In genomic region chr5:103854807-103855194, GRCm38 (mm10) we compare ENCODE assay signal across 16 mouse cellular contexts. TPM values are rescaled to one million over a fixed set of nuclear protein-coding genes. Genes with fewer than 3 reads are reported as not detected.
DNase-seq lines count a peak whose midpoint lies in the region; ATAC-seq lines count a peak whose summit lies in the region.
"Had no signal": no experiment of that assay in that cellular context is flagged by ENCODE, and none has a peak within 500 bp of the region (broad histone marks: within the 10 kb centered on the region; RNA-seq: fewer than 3 reads in every experiment).

No protein-coding gene starts in this region.

- H3K4me1 ChIP-seq in midbrain, embryonic 13.5 days (replicated peaks), result peaks cover 14% of the 10 kb centered on the region
- no peaks in the 10 kb centered on the region for H3K4me1 ChIP-seq in midbrain, embryonic 11.5 days (ENCODE audit: control insufficient read depth, insufficient read depth, low read length)
- H3K4me1 ChIP-seq in midbrain, embryonic 15.5 days, result peaks cover 11% of the 10 kb centered on the region
- peaks cover 20% of the 10 kb centered on the region for H3K4me1 ChIP-seq in neural tube, embryonic 15.5 days

- H3K4me2 ChIP-seq in midbrain, embryonic 13.5 days (replicated peaks), result no peak overlapping the region
- no peak overlapping the region for H3K4me2 ChIP-seq in midbrain, embryonic 11.5 days
- no peak overlapping the region for H3K4me2 ChIP-seq in midbrain, embryonic 15.5 days
- no peak overlapping the region for H3K4me2 ChIP-seq in neural tube, embryonic 15.5 days
- H3K4me2 ChIP-seq: embryonic facial prominence, embryonic 12.5 days had no signal

- DNase-seq in heart, adult 11 months, result peak; percentile 64
- no peak for DNase-seq in heart, postnatal 4 days
- DNase-seq in midbrain, embryonic 11.5 days (ENCODE audit: low spot score, missing footprints), result no peak
- no peak for DNase-seq in cerebellum, postnatal 10 days
- DNase-seq: adrenal gland, adult 2 months; B cell, adult 2 months; cerebellum, adult 11-12 months; gastrocnemius, postnatal 36 days; kidney, adult 18-20 months; lung, postnatal 4 days had no signal

- peaks cover 11% of the 10 kb centered on the region; the same call in 1 of the 2 replicates for H3K36me3 ChIP-seq in midbrain, embryonic 13.5 days
- H3K36me3 ChIP-seq in midbrain, embryonic 11.5 days (ENCODE audit: control insufficient read depth, insufficient read depth, low read length), result no peaks in the 10 kb centered on the region
- H3K36me3 ChIP-seq in midbrain, embryonic 15.5 days (replicated peaks), result no peaks in the 10 kb centered on the region
- H3K36me3 ChIP-seq in neural tube, embryonic 15.5 days, result no peaks in the 10 kb centered on the region

- 0 out of 2 replicates have a peak overlapping the region, but pooled peaks have one; percentile 26 for H3K27ac ChIP-seq in midbrain, embryonic 13.5 days
- no peak overlapping the region for H3K27ac ChIP-seq in midbrain, embryonic 11.5 days (ENCODE audit: low read depth, low read length)
- H3K27ac ChIP-seq in midbrain, embryonic 15.5 days, result 0 out of 2 replicates have a peak overlapping the region, but pooled peaks have one; percentile 34
- peak overlapping the region; percentile 58; the same call in 1 of the 2 replicates for H3K27ac ChIP-seq in neural tube, embryonic 15.5 days (replicated peaks)
- H3K27ac ChIP-seq: embryonic facial prominence, embryonic 12.5 days; kidney, postnatal 0 days had no signal

- no peak for ATAC-seq in midbrain, embryonic 13.5 days
- no peak for ATAC-seq in midbrain, embryonic 11.5 days (ENCODE audit: low FRiP score)
- no peak for ATAC-seq in midbrain, embryonic 15.5 days (replicated peaks)
- peak; percentile 60; the same call in 1 of the 2 replicates for ATAC-seq in neural tube, embryonic 15.5 days (ENCODE audit: low FRiP score)
- ATAC-seq: inflammation-experienced regulatory T-cells, adult 6 months had no signal

- no peaks in the 10 kb centered on the region for H3K27me3 ChIP-seq in midbrain, embryonic 13.5 days
- H3K27me3 ChIP-seq in midbrain, embryonic 11.5 days (ENCODE audit: control insufficient read depth, insufficient read depth, low read length), result no peaks in the 10 kb centered on the region
- H3K27me3 ChIP-seq in midbrain, embryonic 15.5 days (replicated peaks), result no peaks in the 10 kb centered on the region
- no peaks in the 10 kb centered on the region for H3K27me3 ChIP-seq in neural tube, embryonic 15.5 days (replicated peaks)
- H3K27me3 ChIP-seq: embryonic facial prominence, embryonic 12.5 days had no signal

- WGBS in midbrain, embryonic 13.5 days, result 51% methylated on average over 5 of the region's 5 CpGs
- WGBS in midbrain, embryonic 11.5 days, result 70% methylated on average over 5 of the region's 5 CpGs
- WGBS in midbrain, embryonic 15.5 days, result 44% methylated on average over 5 of the region's 5 CpGs
- WGBS in neural tube, embryonic 15.5 days, result 38% methylated on average over 5 of the region's 5 CpGs

- H3K9me3 ChIP-seq in midbrain, embryonic 13.5 days, result no peaks in the 10 kb centered on the region
- H3K9me3 ChIP-seq in midbrain, embryonic 11.5 days (ENCODE audit: control insufficient read depth, low read length), result no peaks in the 10 kb centered on the region
- H3K9me3 ChIP-seq in midbrain, embryonic 15.5 days, result no peaks in the 10 kb centered on the region
- H3K9me3 ChIP-seq in neural tube, embryonic 15.5 days (replicated peaks), result no peaks in the 10 kb centered on the region
- H3K9me3 ChIP-seq: embryonic facial prominence, embryonic 12.5 days had no signal

- H3K9ac ChIP-seq in midbrain, embryonic 13.5 days (replicated peaks), result no peak overlapping the region
- no peak overlapping the region for H3K9ac ChIP-seq in midbrain, embryonic 11.5 days (ENCODE audit: low read length)
- no peak overlapping the region for H3K9ac ChIP-seq in midbrain, embryonic 15.5 days
- H3K9ac ChIP-seq in neural tube, embryonic 15.5 days (replicated peaks), result no peak overlapping the region
- H3K9ac ChIP-seq: embryonic facial prominence, embryonic 12.5 days had no signal

- no peak overlapping the region for H3K4me3 ChIP-seq in midbrain, embryonic 13.5 days (replicated peaks)
- no peak overlapping the region for H3K4me3 ChIP-seq in midbrain, embryonic 11.5 days (ENCODE audit: low read depth, low read length)
- H3K4me3 ChIP-seq in midbrain, embryonic 15.5 days, result no peak overlapping the region
- no peak overlapping the region for H3K4me3 ChIP-seq in neural tube, embryonic 15.5 days (replicated peaks)
- H3K4me3 ChIP-seq: embryonic facial prominence, embryonic 12.5 days had no signal

RNA-seq across cellular contexts. Expression of gene Klhl8, which starts 56.3 kb away (rescaled TPM):
- total RNA-seq in heart, postnatal 4 days (2021), result 10 to 100 TPM; 12.1 to 13.1 TPM
- polyA plus RNA-seq in midbrain, embryonic 13.5 days (2015; fragmentation: Nextera tagmentation; extraction: Ambion mirVana), result 28.1 and 30.7 TPM in 2 replicates
- 16.5 and 16.9 TPM in 2 replicates for polyA plus RNA-seq in midbrain, embryonic 11.5 days (2014; fragmentation: Nextera tagmentation; extraction: Ambion mirVana)
- 45.2 and 46.4 TPM in 2 replicates for polyA plus RNA-seq in midbrain, embryonic 15.5 days (2015; fragmentation: Nextera tagmentation; extraction: Ambion mirVana)
- polyA plus RNA-seq in neural tube, embryonic 15.5 days (2015; fragmentation: Nextera tagmentation; extraction: Ambion mirVana), result 34.9 and 38.1 TPM in 2 replicates
